Mouse (Mus musculus): Measurements from ENCODE around the gene Mecp2. TPM values are rescaled to one million over a fixed set of nuclear protein-coding genes. Genes with fewer than 3 reads are reported as not detected.

Mecp2 gene
- polyA plus RNA-seq, 1 experiment: 30.7 TPM

- no peak for DNase-seq
- 27% methylated on average over 8 of the region's 8 CpGs for WGBS
- TF ChIP-seq POLR2A (IDR thresholded peaks at IDR 0.05; ENCODE audit: borderline replicate concordance, insufficient read depth, low read length): no peak
- no peak for TF ChIP-seq CTCF (IDR thresholded peaks at IDR 0.05; ENCODE audit: borderline replicate concordance, insufficient read depth, low read depth, low read length)
Measured at GRCm38 (mm10) chrX:74008063-74008462, 127.1 kb downstream of the Mecp2 start.

DNA sequence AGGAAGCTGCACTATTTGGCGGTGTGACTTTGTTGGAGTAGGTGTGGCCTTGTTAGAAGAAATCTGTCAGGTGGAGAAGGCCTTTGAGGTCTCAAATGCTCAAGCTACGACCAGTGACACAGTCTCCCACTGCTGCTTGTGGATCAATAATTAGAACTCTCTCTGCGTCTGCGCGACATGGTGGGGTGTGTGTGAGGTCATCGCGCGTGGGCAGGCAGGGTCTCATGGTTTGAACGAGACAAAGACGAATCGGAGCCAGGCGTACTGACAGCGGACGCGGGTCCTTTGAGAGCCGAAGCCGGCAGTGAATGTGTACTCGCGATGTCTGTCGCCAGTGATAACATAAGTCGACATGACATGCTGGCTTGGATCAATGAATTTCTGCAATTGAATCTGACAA, 128.8 kb downstream of the Mecp2 start:
- Histone ChIP-seq H3K27me3 (ENCODE audit: control insufficient read depth, insufficient read depth, low read length) (no peaks in the 10 kb centered on the region), H3K4me1 (ENCODE audit: control insufficient read depth, insufficient read depth, low read length) (no peaks in the 10 kb centered on the region), H3K4me3 (replicated peaks; ENCODE audit: insufficient read depth, low read depth, low read length) (no peak overlapping the region), H3K27ac (ENCODE audit: insufficient read depth, low read length) (no peak overlapping the region)
- WGBS: 78% methylated on average over 21 of the region's 21 CpGs
- TF ChIP-seq CTCF (IDR thresholded peaks at IDR 0.05; ENCODE audit: borderline replicate concordance, insufficient read depth, low read depth, low read length) (no peak), POLR2A (IDR thresholded peaks at IDR 0.05; ENCODE audit: borderline replicate concordance, insufficient read depth, low read length) (no peak)
- DNase-seq: no peak

More at GRCm38 (mm10) chrX:74008063-74008462, 127.1 kb downstream of the Mecp2 start:
- H3K4me3 ChIP-seq (replicated peaks; ENCODE audit: insufficient read depth, low read depth, low read length): no peak overlapping the region
- no peaks in the 10 kb centered on the region for H3K27me3 ChIP-seq (ENCODE audit: control insufficient read depth, insufficient read depth, low read length)
- H3K27ac ChIP-seq (ENCODE audit: insufficient read depth, low read length): no peak overlapping the region
- H3K4me1 ChIP-seq (ENCODE audit: control insufficient read depth, insufficient read depth, low read length): no peaks in the 10 kb centered on the region

GRCm38 (mm10) chrX:74003644-74004043, 131.5 kb downstream of the Mecp2 start:
- no peak for DNase-seq
- no peak overlapping the region for H3K27ac ChIP-seq (ENCODE audit: insufficient read depth, low read length)
- H3K4me3 ChIP-seq (replicated peaks; ENCODE audit: insufficient read depth, low read depth, low read length): no peak overlapping the region
- WGBS: 70% methylated on average over 2 of the region's 2 CpGs
- H3K4me1 ChIP-seq (ENCODE audit: control insufficient read depth, insufficient read depth, low read length): no peaks in the 10 kb centered on the region
- TF ChIP-seq POLR2A (IDR thresholded peaks at IDR 0.05; ENCODE audit: borderline replicate concordance, insufficient read depth, low read length): no peak
- TF ChIP-seq CTCF (IDR thresholded peaks at IDR 0.05; ENCODE audit: borderline replicate concordance, insufficient read depth, low read depth, low read length): no peak
- H3K27me3 ChIP-seq (ENCODE audit: control insufficient read depth, insufficient read depth, low read length): no peaks in the 10 kb centered on the region

- Histone ChIP-seq H3K27me3 (ENCODE audit: control insufficient read depth, insufficient read depth, low read length) (no peaks in the 10 kb centered on the region), H3K4me1 (ENCODE audit: control insufficient read depth, insufficient read depth, low read length) (no peaks in the 10 kb centered on the region), H3K4me3 (replicated peaks; ENCODE audit: insufficient read depth, low read depth, low read length) (no peak overlapping the region), H3K27ac (ENCODE audit: insufficient read depth, low read length) (no peak overlapping the region)
- DNase-seq: no peak
- no peak for TF ChIP-seq POLR2A (IDR thresholded peaks at IDR 0.05; ENCODE audit: borderline replicate concordance, insufficient read depth, low read length)
- TF ChIP-seq CTCF (IDR thresholded peaks at IDR 0.05; ENCODE audit: borderline replicate concordance, insufficient read depth, low read depth, low read length): no peak
- 83% methylated on average over 3 of the region's 3 CpGs for WGBS
Measured at GRCm38 (mm10) chrX:74001024-74001423, 134.1 kb downstream of the Mecp2 start.

DNA sequence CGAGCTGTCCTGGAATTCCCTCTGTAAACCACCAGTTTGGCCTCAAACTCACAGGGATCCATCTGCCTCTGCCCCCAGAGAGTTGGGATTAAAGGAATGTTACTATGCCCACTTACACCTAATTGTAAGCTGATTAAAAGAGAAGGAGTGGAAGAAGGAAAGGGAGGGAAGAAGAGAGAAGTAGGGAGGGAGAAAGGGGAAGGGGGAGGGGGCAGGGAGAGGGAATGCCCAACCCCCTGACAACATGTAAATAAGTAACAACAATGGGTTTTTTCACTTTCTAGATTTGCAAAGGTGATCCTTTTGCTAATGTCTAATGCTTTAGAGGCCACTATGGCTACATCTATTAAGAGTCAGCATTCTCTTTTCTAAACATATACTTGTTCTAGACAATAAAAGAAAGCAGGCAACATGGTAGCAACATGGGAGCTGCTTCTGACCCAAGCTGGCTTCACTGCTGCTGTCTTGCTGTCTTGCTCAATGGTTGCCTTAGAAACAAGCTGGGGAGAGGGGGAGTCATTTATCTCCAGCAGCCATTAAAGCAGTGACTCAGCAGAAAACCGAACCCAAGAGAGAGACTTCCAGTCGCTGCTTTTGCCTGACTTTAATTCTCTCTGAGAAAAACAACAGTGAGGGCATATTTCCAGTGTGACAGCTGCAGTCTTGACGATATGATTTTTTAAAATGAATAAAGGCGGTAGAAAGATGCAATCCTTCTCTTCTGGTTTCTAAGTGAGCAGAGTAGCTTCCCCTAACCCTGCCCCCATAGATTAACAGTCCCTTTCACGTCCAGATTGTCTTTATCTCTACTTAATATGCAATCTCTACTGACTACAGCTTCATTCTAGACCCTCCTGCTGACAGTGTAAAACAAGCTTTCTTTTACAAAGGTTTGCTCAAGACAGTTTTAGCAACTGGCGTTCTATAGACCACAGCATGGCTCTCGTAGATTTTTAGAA, 136.0 kb downstream of the Mecp2 start:
- Histone ChIP-seq H3K4me3 (replicated peaks; ENCODE audit: insufficient read depth, low read depth, low read length) (no peak overlapping the region), H3K27me3 (ENCODE audit: control insufficient read depth, insufficient read depth, low read length) (no peaks in the 10 kb centered on the region), H3K4me1 (ENCODE audit: control insufficient read depth, insufficient read depth, low read length) (no peaks in the 10 kb centered on the region), H3K27ac (ENCODE audit: insufficient read depth, low read length) (no peak overlapping the region)
- 27% methylated on average over 8 of the region's 8 CpGs for WGBS
- no peak for TF ChIP-seq CTCF (IDR thresholded peaks at IDR 0.05; ENCODE audit: borderline replicate concordance, insufficient read depth, low read depth, low read length)
- TF ChIP-seq POLR2A (IDR thresholded peaks at IDR 0.05; ENCODE audit: borderline replicate concordance, insufficient read depth, low read length): no peak
- DNase-seq: peak in 1 of 2 experiments; percentile 6

DNA sequence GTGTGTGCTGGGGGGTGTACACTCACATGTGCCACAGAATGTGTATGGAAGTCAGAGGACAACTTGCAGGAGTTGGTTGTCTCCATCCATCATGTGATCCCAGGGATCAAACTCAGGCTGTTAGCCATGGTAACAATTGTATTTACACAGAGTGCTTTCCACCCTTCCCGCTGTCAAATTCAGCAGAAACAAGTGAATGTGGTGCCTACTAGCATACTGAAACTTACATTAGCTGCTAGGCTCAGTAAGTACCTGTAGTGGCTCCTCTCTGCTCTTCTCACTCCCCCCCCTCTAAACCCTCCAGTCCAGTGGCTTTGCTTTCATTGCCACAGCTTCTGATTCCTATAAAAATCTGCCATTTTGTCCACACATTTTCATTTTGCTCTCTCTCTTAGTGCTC, 157.4 kb downstream of the Mecp2 start:
- no peaks in the 10 kb centered on the region for H3K4me1 ChIP-seq (ENCODE audit: control insufficient read depth, insufficient read depth, low read length)
- H3K4me3 ChIP-seq (replicated peaks; ENCODE audit: insufficient read depth, low read depth, low read length): no peak overlapping the region
- H3K27ac ChIP-seq (ENCODE audit: insufficient read depth, low read length): no peak overlapping the region
- TF ChIP-seq POLR2A (IDR thresholded peaks at IDR 0.05; ENCODE audit: borderline replicate concordance, insufficient read depth, low read length) (no peak), CTCF (IDR thresholded peaks at IDR 0.05; ENCODE audit: borderline replicate concordance, insufficient read depth, low read depth, low read length) (no peak)
- H3K27me3 ChIP-seq (ENCODE audit: control insufficient read depth, insufficient read depth, low read length): no peaks in the 10 kb centered on the region
- 54% methylated on average over 1 of the region's 1 CpGs for WGBS
- DNase-seq: no peak

Other genes starting within 250 kb of the Mecp2 start
- gene Avpr2, start 243.3 kb downstream of the Mecp2 start, polyA plus RNA-seq (2012; rRNA removed): 0.16 and 0.41 TPM in 2 replicates
- gene L1cam, start 239.3 kb downstream of the Mecp2 start, polyA plus RNA-seq (2012; rRNA removed): 97.0 and 98.1 TPM in 2 replicates
- gene Arhgap4, start 213.5 kb downstream of the Mecp2 start, polyA plus RNA-seq (2012; rRNA removed): 5.4 and 5.9 TPM in 2 replicates
- gene Naa10, start 213.4 kb downstream of the Mecp2 start, polyA plus RNA-seq (2012; rRNA removed): 92.3 and 96.2 TPM in 2 replicates
- gene Renbp, start 204.5 kb downstream of the Mecp2 start, polyA plus RNA-seq (2012; rRNA removed): 9.7 and 11.0 TPM in 2 replicates
- 43.0 and 43.1 TPM in 2 replicates for gene Hcfc1, start 169.0 kb downstream of the Mecp2 start, polyA plus RNA-seq (2012; rRNA removed)
- gene Irak1, start 111.4 kb downstream of the Mecp2 start, polyA plus RNA-seq (2012; rRNA removed): 100 and 109 TPM in 2 replicates
- 0.57 TPM in 1 of 2 replicates, not detected in the other for gene Opn1mw, start 7.9 kb downstream of the Mecp2 start, polyA plus RNA-seq (2012; rRNA removed)
- not detected in 2 replicates for gene Tex28, start 32.5 kb upstream of the Mecp2 start, polyA plus RNA-seq (2012; rRNA removed)
- gene Tktl1, start 41.9 kb upstream of the Mecp2 start, polyA plus RNA-seq (2012; rRNA removed): 0.05 TPM in 1 of 2 replicates, not detected in the other
- 141 and 162 TPM in 2 replicates for gene Flna, start 114.5 kb upstream of the Mecp2 start, polyA plus RNA-seq (2012; rRNA removed)
- 49.0 and 53.6 TPM in 2 replicates for gene Emd, start 119.3 kb upstream of the Mecp2 start, polyA plus RNA-seq (2012; rRNA removed)
- 511 and 570 TPM in 2 replicates for gene Rpl10, start 135.4 kb upstream of the Mecp2 start, polyA plus RNA-seq (2012; rRNA removed)
- 99.4 and 100 TPM in 2 replicates for gene Taz, start 146.5 kb upstream of the Mecp2 start, polyA plus RNA-seq (2012; rRNA removed)
- gene Dnase1l1, start 147.0 kb upstream of the Mecp2 start, polyA plus RNA-seq (2012; rRNA removed): 6.4 and 7.5 TPM in 2 replicates
- 506 and 526 TPM in 2 replicates for gene Atp6ap1, start 161.7 kb upstream of the Mecp2 start, polyA plus RNA-seq (2012; rRNA removed)
- gene Gdi1, start 169.6 kb upstream of the Mecp2 start, polyA plus RNA-seq (2012; rRNA removed): 843 and 859 TPM in 2 replicates
- gene Fam50a, start 177.7 kb upstream of the Mecp2 start, polyA plus RNA-seq (2012; rRNA removed): 46.2 and 50.7 TPM in 2 replicates
- gene Plxna3, start 193.7 kb upstream of the Mecp2 start, polyA plus RNA-seq (2012; rRNA removed): 52.5 and 69.2 TPM in 2 replicates
- 68.3 and 72.2 TPM in 2 replicates for gene Lage3, start 218.3 kb upstream of the Mecp2 start, polyA plus RNA-seq (2012; rRNA removed)
- gene Ubl4a, start 237.9 kb upstream of the Mecp2 start, polyA plus RNA-seq (2012; rRNA removed): 82.0 and 85.3 TPM in 2 replicates
- gene Slc10a3, start 238.0 kb upstream of the Mecp2 start, polyA plus RNA-seq (2012; rRNA removed): 4.2 and 4.7 TPM in 2 replicates

All from cerebellum, adult 2 months (tissue).